Mouse (Mus musculus) cerebellum, postnatal 4 days (tissue): ENCODE measurements around the gene Gipc2.
"Not testable (repeated sequence)": the region's sequence is repeated elsewhere in the genome, so short reads cannot be mapped to it uniquely, and the experiment has no call there.

Source experiments
- DNase-seq, 2 experiments: peaks; one replicate each; pipeline ENCODE4 v3.0.0; 2022; ENCODE audit warnings: low spot score in 2 of 2, mixed read lengths in 1 of 2

Gene Gipc2

GRCm38 (mm10) chr3:152155296-152155948, 10.6 kb downstream of the Gipc2 start:
- no peak for DNase-seq

DNA sequence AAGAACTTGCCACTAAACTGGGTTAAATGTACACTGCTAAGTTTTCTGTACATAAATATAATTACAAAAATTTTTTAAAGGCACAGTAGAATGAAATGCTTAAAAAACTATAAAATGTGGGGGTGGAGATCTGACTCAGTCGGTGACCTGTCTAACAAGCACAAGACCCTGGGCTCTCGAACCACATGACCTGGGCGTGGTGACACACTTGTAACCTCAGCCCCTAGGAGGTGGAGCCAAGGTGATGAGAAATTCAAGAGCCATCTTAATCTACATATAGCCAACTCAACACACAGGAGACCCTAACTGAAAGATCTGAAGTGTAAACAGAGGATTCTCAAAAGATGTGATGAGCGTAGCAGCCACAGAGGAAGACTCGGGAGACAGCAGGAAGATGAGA, 11.9 kb downstream of the Gipc2 start:
- no peak for DNase-seq

DNA sequence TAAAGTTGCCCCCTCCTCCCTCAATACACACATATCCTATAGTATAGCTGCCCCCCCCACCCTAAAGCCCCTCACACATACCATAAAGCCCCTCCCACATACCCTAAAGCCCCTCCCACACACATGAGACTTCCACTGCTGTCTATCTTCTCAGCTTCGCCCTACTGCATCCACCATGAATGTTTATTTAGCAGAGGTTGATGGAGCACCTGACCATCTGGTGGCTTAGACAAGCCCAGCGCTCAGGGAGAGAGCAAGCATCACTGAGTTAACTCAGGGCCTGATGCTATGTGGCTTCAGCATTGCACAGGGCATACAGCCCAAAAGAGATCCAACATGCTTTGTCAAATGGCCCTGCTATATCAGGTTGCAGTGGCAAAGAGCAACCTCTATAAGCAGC, 12.9 kb downstream of the Gipc2 start:
- no peak for DNase-seq

DNA sequence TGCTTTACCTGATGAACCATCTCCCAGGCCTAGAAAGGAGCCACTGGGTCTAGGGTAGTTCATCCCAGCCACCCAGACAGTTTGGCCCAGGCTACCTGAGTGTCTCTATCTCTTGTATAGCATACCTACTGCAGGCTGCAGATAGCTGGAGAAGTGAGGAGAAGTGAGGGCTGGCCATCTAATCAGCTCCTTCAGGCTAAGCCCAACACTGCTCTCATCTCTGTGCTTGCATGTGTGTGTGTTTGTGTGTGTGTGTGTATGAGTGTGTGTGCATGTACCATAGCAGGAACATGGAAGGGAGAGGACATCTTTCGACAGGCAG, 13.6 kb downstream of the Gipc2 start:
- DNase-seq = no peak

DNA sequence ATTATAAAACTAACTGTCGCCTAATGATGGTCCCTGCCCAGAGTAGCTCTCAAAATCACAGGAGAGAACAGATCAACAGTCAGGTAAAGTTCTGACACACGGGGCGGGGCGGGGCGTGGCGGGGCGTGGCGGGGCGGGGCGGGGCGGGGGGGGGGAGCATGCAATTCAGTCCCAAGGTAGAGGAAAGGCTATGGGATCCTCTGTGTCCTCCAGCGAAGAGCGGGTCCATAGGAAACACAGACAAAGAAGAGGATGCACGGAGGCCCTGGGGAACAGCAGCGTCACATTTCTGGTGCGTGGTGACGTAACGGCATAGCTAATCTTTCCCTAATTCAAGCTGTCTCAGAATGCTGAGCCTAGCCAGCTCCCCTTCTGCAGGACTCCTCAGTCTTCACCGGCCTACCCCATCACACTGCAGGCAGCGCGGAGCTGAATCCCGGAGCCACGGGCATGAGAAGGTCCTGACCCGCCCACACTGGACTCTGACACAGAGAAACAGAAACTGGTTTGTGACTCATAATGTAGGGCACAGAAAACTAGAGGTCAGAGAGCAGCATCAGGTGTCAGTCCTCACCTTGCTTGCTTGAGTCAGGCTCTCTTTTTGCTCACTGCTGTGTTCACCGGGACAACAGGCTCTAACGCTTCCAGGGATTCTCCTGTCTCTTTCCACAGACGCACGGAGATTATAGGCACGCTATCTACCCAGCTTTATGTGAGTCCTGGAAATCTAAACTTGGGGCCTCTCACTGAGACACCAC, 14.1 kb downstream of the Gipc2 start:
- no peak for DNase-seq

- no peak for DNase-seq
Observed at GRCm38 (mm10) chr3:152149863-152150262, 16.2 kb downstream of the Gipc2 start.

DNA sequence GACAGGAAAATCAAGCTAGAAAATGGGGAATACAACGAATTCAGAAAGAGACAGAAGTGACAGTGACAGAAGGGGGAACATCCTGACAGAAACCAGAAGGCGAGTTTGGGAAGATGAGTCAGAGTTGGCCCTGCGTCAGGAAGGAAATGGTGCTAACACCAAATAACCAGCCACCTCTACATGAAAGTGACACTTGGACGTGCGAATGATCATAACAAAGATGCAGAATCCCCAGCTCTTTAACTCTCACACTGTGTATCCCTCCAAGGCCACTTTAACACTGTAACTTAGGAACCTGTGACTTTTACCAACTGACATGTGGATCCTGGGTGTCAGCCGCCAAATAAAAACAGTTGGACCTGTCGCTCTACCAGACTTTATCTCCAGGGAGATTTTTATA, 16.6 kb downstream of the Gipc2 start:
- DNase-seq = no peak

DNA sequence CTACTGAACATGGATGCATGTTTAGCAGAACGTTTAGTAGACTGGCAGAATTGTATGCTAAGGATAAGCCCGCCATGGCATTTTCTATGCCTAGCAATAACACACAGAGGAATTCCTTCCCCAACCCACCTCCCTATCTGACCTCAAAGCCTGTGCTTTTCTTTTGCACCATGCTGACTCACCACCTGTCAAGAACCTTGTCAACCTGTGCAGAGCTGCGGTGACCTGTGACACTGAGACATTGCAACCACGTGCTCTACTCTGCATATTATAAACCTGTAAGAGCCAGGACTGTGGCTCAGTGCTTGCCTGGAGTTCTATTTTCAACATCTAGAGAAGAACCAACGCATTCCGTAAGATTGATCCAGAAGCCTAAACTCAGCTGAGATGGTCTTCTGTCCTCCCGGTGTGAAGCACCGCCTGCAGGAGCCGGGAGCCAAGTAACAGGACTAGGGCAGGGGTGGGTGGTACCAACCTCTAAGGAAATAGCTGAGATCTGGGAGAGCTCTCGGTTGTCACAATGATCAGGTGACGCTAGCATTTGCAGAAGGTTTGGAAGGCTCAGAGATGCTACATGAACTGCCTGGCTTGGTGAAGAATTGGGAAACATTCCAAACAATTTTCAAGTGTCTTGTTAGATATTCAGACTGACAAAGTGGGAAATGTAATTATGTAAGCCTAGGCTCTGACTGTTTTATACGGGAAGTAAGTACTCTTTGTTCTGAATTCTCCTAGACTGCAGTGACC, 18.8 kb downstream of the Gipc2 start:
- DNase-seq = no peak

DNA sequence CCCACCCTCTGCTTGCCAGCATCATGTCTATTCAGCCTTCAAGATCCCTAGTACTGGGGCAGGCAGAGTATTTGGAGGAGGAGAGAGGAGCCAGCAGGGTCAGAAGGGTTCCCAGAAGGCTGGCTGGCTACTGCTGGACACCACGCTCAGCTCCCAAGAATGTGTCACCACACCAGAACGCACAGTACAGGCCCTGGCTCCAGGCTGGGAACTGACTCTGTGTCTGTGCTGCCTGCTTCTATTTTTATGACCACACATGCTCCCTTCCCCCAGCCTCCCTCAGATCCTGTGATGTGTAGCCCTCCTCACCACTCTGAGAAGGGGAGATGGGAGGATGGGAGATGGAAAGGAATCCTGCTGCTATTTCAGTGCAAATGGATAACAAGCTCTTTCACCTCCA, 20.8 kb downstream of the Gipc2 start:
- no peak for DNase-seq

DNA sequence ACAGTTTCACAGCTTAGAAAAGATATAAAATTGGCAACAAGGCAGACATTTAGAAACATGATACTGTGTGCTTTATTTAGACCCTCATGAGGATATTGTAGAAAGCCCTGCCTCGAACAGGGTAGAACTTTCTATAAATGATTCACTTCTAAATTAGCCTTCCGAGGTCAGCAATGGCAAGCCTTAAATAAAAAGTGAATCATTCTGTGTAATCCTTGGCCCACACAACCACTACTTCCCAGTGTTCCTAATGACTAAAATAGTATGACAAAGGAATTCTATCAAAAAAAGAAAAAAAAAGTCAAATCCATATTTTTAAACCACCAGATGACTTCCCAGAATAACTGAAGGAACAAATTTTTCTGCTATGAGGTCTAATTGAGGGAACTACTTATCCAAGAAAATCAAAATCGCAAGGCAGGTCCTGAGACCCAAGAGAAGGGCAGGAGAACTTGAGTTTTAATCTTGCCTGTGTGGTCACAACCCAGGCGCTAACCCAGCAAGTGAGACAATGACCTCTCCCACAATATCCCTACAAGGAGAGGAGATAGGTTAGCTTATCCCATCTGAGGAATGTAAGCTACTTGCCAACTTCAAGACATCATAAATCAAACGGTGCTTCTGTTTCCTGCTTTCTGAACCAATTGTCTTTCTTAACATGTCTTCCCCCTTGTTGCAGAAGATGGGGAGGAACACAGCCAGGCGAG, 22.9 kb downstream of the Gipc2 start:
- DNase-seq = no peak

GRCm38 (mm10) chr3:152142146-152142545, 23.9 kb downstream of the Gipc2 start:
- DNase-seq = no peak

DNA sequence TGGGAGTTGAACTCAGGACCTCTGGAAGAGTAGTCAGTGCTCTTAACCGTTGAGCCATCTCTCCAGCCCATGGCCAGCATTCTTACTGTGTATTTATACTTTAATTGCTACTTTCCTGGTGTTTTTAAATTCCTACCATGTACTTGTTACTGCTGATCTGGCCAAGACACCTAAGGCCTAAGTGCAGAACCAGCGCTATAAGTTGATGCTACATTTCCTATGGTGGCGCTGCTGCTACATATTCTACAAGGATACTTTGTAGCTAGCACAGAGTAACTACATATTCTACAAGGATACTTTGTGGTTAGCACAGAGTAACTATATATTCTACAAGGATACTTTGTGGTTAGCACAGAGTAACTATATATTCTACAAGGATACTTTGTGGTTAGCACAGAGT, 26.7 kb downstream of the Gipc2 start:
- DNase-seq = not testable (repeated sequence)

DNA sequence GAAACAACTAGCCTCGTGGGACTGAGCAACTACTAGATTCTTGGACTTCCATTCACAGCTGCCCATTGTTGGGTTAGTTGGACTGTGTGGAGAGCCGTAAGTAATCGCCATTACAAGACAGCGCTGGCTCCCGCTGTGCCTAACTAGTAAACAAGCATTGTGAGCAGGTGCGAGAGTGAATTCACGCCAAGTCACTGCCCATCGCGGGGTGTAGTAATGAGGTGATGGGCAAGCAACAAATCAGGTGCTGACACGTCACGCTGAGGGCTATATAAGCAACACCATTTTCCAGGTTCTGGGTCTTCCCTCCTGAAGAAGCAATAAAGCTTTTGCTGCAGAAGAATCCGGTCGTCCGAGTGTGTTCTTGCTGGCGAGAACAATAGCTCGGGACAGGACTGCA, 29.9 kb downstream of the Gipc2 start:
- not testable (repeated sequence) for DNase-seq

GRCm38 (mm10) chr3:152133621-152134020, 32.4 kb downstream of the Gipc2 start:
- no peak for DNase-seq

DNA sequence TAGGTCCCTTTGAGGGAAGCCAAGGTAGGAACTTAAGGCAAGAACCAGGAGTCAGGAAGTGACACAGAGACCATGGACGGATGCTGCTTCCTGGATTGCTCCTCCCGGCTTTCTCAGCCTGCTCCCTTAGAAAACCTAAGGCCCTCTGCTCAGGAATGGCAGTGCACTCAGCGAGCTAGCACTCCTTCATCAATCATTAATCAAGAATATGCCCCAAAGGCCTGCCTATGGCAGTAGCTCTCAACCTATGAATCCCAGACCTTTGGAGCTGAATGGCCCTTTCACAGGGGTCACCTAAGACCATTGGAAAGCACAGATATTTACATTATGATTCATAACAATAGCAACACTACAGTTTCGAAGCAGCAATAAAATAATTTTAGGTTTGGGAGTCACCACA, 35.1 kb downstream of the Gipc2 start:
- DNase-seq = no peak

- DNase-seq = not testable (repeated sequence)
Observed at GRCm38 (mm10) chr3:152129426-152129825, 36.6 kb downstream of the Gipc2 start.

DNA sequence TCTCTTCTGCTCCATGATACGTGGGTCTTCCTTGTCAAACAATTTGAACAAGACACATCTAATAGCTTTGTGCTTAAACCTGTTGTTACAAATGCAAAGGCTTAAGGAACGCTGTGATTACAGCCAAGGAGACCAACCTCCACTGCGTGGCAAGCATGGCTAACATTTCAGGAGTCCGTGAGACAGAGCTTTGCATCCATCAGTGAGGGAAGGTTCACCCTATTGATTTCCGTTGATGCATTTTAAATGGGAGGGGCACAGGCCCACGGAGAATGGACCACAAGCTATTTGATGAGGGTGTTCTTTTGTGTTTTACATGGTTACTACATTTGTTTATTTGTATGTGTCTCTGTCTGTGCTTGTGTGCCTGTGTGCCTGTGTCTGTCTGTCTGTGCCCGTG, 37.4 kb downstream of the Gipc2 start:
- DNase-seq = no peak

DNA sequence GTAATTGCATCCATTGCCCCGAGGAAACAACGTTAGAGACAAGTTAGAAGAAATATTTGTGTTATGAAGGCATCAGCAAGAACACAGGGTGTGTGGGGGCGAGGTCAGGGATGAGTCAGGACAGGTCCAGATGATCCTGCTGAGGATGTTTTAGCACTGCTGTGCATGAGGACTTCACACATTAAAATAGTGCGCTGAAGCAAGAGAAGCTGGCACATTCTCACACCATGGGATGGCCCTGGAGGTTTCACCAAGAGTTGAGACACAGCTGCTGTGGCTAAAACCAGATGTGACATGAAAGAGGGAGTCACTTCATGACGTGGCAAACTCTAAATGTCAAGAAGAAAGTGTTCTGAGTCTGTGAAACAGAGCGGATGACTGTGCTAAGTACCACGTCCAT, 38.9 kb downstream of the Gipc2 start:
- no peak for DNase-seq

GRCm38 (mm10) chr3:152122720-152123119, 43.3 kb downstream of the Gipc2 start:
- DNase-seq = no peak

DNA sequence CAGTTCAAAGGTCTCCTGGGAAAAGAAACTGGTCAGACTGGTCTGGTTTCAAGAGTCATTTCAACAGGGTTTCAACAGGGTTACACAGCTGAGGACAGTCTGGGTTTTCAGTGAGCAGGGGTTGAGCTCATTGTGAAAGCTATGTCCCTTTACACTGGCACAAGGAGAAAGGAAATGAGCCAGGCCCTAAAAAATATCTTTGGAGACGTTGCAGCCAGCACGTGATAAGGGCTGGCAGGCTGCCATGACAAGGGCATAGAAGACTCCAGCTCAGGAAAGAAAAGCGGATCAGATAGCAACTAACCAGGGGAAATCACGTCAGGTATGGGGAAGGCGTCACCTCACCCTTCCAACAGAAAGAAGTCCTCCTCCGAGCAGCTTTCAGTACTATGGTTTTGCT, 43.9 kb downstream of the Gipc2 start:
- DNase-seq = no peak

DNA sequence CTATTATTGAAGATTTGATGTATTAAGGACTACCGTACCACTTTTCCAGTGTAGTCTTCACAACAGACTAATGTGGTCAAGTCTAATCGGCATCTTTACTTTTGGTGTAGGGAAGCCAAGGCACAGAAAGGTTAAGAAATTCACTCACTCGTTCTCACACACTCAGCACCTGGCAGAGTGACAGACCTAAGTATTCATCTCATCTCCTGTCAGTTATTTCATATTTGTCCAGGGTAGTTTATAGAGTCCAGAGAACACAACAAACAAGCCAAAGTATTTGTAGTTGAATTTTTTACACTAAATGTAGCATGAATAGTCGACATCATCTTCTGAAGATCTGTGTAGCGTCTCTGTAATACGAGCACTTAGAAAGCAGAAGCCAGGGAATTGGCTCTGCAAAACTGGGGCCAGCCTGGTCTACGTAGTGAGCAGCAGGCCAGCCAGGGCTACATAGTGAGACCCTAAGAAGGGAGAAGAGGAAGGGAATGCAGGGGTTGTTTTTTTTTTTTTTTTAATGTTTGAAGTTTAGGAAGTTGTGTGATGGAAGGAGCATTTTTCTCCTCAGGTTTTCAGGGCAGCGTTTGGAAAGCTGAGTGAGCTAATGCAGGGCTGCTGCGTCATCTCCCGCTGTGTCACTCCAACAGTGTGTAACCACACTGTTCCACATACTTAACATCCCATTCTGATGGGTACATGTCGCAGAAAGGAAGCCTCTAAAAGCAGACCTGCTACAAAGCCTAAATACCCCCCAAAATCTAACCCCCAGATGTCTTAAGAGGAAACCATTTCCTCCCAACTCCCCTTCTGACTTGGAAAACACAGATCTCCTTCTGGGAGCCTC, 44.6 kb downstream of the Gipc2 start:
- no peak for DNase-seq
